Mouse (Mus musculus): ENCODE data around the gene Mc1r.

DNA sequence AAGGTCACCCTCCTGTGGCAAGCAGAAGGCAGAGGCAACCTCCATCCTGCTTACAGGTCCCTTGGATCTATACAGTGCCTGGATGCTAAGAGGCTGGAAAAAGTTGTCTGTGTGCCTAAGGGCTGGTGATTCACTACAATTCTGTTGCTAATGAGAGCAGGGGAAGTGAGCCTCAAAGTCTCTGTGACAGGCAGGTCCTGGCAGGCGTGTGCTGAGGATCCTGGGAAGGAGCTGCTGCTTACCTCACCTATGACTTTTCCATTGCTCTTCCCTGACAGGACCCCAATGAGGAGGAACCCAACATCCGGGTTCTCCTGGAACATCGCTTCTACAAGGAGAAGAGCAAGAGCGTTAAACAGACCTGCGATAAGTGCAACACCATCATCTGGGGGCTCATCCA lies 47.0 kb downstream of the Mc1r start:
- TF ChIP-seq CTCF (IDR thresholded peaks at IDR 0.05) = no peak
- no peak for TF ChIP-seq EP300 (IDR thresholded peaks at IDR 0.05)
